Mouse (Mus musculus) forebrain, embryonic 13.5 days (tissue): ENCODE data around the gene Tox2. TPM values are rescaled to one million over a fixed set of nuclear protein-coding genes. Genes with fewer than 3 reads are reported as not detected.

Source experiments
- ATAC-seq: fragments of 200-750 bp; cut with Nextera tagmentation; 2 replicates; pipeline ENCODE4 v1.8.0; 2017
- H3K27ac ChIP-seq: fragments of 300-500 bp; sonication (generic); 2 replicates; pipeline ENCODE4 v1.5.1; 2015; ENCODE audit warnings: inconsistent platforms, mild to moderate bottlenecking, moderate library complexity
- H3K27me3 ChIP-seq: fragments of 300-500 bp; sonication (generic); 2 replicates; pipeline ENCODE4 v1.6.1; 2015; ENCODE audit warnings: mild to moderate bottlenecking, inconsistent platforms
- H3K36me3 ChIP-seq: fragments of 300-500 bp; sonication (generic); 2 replicates; pipeline ENCODE4 v1.6.1; 2015; ENCODE audit warnings: mild to moderate bottlenecking, inconsistent platforms; ENCODE audit not compliant: poor library complexity, severe bottlenecking
- H3K4me1 ChIP-seq: fragments of 300-500 bp; sonication (generic); 2 replicates; pipeline ENCODE4 v1.6.1; 2015; ENCODE audit warnings: inconsistent platforms
- H3K4me2 ChIP-seq: fragments of 300-500 bp; sonication (generic); 2 replicates; pipeline ENCODE4 v1.6.1; 2015; ENCODE audit warnings: inconsistent platforms, mild to moderate bottlenecking, moderate library complexity
- H3K4me3 ChIP-seq: fragments of 300-500 bp; sonication (generic); 2 replicates; pipeline ENCODE4 v1.5.1; 2015; ENCODE audit warnings: mild to moderate bottlenecking, inconsistent platforms
- H3K9ac ChIP-seq: fragments of 300-500 bp; sonication (generic); 2 replicates; pipeline ENCODE4 v1.6.1; 2015; ENCODE audit warnings: mild to moderate bottlenecking, inconsistent platforms
- H3K9me3 ChIP-seq: fragments of 300-500 bp; sonication (generic); replicated peaks from 2 replicates; pipeline ENCODE4 v1.6.1; 2016; ENCODE audit warnings: inconsistent platforms
- WGBS: fragments of 180-500 bp; shearing (Covaris S2); methylation state at CpG from one replicate; pipeline ENCODE4 v1.1.7; 2015; 5-methylcytosine and 5-hydroxymethylcytosine counted together
- polyA plus RNA-seq: library from polyadenylated mRNA; unstranded; fragments of >200 nt; fragmentation: Nextera tagmentation; extraction: Ambion mirVana; gene quantifications from 2 replicates; pipeline ENCODE4 v1.2.1, GENCODE M21; 2015

Gene Tox2
- polyA plus RNA-seq, 1 experiment from 2014 or later: 17.9 TPM

DNA sequence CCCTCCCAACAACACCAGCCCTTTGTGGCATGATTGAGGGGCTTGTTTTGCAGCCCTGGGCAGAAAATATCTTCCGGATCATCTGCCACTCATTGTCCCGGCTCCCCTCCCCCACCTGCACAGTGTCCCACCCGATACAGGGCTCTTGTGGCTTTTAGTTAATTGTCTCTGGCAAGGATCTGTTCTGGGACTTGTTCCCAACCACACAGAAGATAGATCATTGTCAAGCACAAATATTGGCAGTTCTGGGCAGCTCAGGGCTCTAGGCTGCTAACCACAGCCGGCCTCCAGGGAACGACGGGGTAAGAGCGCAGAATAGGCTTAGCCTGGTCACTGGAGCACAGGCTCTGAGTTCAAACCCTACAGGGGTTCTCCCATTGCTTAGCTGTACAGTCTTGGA lies 33.1 kb downstream of the Tox2 start:
- no peaks in the 10 kb centered on the region for H3K27me3 ChIP-seq
- 40% methylated on average over 7 of the region's 7 CpGs for WGBS
- H3K27ac ChIP-seq: no peak overlapping the region
- no peak overlapping the region for H3K9ac ChIP-seq
- no peaks in the 10 kb centered on the region for H3K9me3 ChIP-seq
- peaks cover 59% of the 10 kb centered on the region for H3K4me1 ChIP-seq
- no peak overlapping the region for H3K4me3 ChIP-seq
- ATAC-seq: peak; percentile 7; the same call in 1 of the 2 replicates
- H3K4me2 ChIP-seq: no peak overlapping the region
- no peaks in the 10 kb centered on the region for H3K36me3 ChIP-seq

DNA sequence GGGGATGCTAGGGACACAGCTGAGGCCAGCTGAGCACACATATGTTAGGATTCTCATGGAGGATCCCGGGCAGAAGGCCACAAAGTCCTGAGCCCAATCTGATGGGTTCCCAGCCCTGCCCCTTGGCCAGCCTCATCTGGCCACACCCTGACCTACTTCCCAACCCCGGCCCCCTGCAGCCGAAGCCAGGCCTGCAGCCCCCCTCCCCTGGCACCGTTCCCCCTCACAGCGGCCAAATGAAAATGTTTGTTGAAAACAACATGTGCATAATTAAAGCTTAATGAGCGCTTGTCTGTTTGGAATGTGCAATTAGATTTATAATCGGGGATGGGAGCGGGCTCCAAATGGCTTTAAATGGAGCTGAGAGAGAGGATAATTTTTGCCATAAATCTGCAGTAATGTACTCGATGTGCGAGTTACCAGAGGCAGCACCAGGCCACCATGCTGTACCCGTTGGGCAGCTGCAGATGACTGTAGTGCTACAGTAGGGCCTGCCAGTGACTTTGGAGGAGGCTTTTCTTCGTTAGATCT lies 35.1 kb downstream of the Tox2 start:
- peak; percentile 54 for ATAC-seq
- Histone ChIP-seq H3K9ac (no peak overlapping the region), H3K4me1 (peaks cover 45% of the 10 kb centered on the region), H3K4me3 (no peak overlapping the region), H3K9me3 (no peaks in the 10 kb centered on the region), H3K27ac (peak overlapping the region; percentile 68), H3K36me3 (no peaks in the 10 kb centered on the region), H3K27me3 (no peaks in the 10 kb centered on the region), H3K4me2 (peak overlapping the region; percentile 18; the same call in 1 of the 2 replicates)
- WGBS: 45% methylated on average over 12 of the region's 12 CpGs

DNA sequence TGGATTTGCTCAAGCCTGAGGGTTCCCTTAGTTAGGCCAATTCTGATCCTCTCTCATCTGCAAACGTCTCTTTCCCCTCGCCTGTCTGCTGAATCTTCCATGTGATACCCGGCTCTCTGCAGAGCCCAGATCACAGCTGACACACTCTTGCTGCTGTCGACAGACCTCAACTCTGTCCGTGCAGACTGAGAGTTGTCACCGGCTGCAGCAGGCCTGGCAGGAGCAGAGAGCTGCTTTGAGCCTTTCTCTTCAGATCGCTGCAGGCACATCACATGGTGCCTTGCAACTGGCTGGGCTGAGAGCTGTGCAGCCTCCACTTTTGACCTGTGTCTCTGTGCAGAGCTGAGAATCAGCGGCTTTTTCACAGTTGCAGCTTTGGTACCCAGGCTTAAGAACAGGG lies 37.0 kb downstream of the Tox2 start:
- 64% methylated on average over 8 of the region's 8 CpGs for WGBS
- Histone ChIP-seq H3K27me3 (no peaks in the 10 kb centered on the region), H3K9me3 (no peaks in the 10 kb centered on the region), H3K4me2 (no peak overlapping the region), H3K27ac (peak overlapping the region; percentile 19; the same call in 1 of the 2 replicates), H3K9ac (no peak overlapping the region), H3K4me3 (no peak overlapping the region), H3K36me3 (no peaks in the 10 kb centered on the region), H3K4me1 (peaks cover 62% of the 10 kb centered on the region)
- ATAC-seq: no peak; the same call in 1 of the 2 replicates

DNA sequence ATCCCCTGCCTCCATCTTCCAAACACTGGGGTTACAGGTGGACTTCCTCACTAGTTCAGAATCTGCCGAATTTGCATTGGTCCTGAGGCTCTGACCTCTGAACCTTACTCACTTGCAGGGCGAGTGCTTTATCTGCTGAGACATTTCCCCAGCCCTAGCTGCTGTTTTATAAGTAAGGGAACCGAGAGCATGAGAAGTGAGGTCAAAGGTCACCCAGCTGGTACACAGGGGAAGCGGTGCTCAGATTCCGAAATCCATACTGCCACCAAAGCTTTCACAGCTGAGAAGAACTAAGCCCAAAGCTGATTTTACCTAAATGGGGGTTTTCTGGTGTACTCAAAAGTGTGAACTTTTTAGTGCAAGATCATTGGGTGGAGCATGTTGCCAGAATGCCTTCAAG lies 38.9 kb downstream of the Tox2 start:
- Histone ChIP-seq H3K36me3 (no peaks in the 10 kb centered on the region), H3K4me1 (peaks cover 53% of the 10 kb centered on the region), H3K4me2 (no peak overlapping the region), H3K9me3 (no peaks in the 10 kb centered on the region), H3K9ac (no peak overlapping the region), H3K27me3 (no peaks in the 10 kb centered on the region), H3K4me3 (no peak overlapping the region), H3K27ac (no peak overlapping the region)
- ATAC-seq: no peak
- 34% methylated on average over 5 of the region's 5 CpGs for WGBS

DNA sequence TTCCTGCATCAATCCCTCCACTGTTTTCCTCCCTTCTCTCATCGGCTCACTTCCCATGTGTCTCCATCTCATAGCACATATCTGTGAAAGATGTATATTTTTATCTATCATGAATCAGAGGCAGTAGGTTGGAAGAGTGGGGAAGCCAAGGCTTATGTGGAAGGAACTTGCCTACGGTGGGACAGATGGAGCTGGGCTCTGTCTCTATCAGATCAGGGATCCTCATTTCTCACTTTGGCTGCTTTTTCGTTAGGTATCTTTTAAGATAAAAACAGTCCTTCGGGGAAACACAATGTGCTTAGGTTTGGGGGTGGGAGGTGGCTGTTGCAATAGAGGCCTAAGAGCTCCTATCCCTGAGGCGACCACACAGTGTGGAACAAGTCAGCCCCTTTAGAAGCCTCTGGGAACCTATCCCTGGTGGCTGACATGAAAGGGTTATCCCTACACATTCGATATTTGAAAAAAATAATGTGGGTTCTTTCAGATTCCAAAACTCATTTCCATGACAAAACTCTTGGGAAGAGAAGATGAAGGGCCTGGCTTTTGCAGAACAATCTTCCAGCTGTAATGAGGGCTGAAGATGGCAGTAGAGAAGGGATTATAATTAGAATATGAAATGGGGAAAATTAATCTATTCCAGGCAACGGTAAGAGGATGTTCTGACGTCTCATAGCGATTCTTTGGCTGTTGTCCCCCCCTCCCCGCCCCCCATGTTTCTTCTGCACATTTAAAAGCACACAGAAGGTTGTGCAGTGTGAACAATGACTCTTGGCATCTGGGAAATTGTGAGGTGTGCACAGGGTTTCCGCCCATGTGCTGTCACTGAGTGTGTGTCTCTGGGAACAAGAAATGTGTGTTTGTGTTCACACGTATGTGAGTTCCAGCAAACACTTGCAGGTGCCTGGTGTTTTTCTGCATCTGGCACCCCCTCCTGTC lies 41.3 kb downstream of the Tox2 start:
- 44% methylated on average over 12 of the region's 12 CpGs for WGBS
- H3K36me3 ChIP-seq: no peaks in the 10 kb centered on the region
- H3K4me2 ChIP-seq: no peak overlapping the region
- ATAC-seq: peak; percentile 63
- H3K27ac ChIP-seq: peak overlapping the region; percentile 49
- peaks cover 33% of the 10 kb centered on the region for H3K4me1 ChIP-seq
- no peaks in the 10 kb centered on the region for H3K27me3 ChIP-seq
- H3K9ac ChIP-seq: no peak overlapping the region
- H3K9me3 ChIP-seq: no peaks in the 10 kb centered on the region
- H3K4me3 ChIP-seq: no peak overlapping the region

DNA sequence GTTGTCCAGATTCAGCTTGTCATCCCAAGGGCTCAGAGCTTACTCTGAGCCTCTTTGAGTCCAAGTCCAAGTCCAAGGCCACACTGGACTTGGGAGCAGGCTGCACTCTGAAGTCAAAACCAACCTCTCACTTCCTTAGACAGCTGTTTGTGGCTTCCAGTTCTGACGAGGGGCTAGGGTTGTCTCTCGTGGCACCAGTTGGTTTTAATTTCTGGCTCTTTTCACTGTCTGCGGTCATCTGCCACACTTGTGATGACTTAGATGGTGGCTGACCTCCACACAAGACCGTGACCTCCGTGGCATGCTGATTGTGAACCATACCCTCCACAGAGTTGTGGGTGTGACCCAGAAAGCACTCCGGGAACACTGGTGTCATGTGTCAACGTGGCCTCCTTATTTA lies 46.0 kb downstream of the Tox2 start:
- no peak overlapping the region for H3K9ac ChIP-seq
- H3K27ac ChIP-seq: no peak overlapping the region
- no peak for ATAC-seq
- WGBS: 84% methylated on average over 7 of the region's 7 CpGs
- H3K9me3 ChIP-seq: no peaks in the 10 kb centered on the region
- H3K36me3 ChIP-seq: no peaks in the 10 kb centered on the region
- no peak overlapping the region for H3K4me2 ChIP-seq
- no peak overlapping the region for H3K4me3 ChIP-seq
- H3K4me1 ChIP-seq: peaks cover 25% of the 10 kb centered on the region
- H3K27me3 ChIP-seq: no peaks in the 10 kb centered on the region

DNA sequence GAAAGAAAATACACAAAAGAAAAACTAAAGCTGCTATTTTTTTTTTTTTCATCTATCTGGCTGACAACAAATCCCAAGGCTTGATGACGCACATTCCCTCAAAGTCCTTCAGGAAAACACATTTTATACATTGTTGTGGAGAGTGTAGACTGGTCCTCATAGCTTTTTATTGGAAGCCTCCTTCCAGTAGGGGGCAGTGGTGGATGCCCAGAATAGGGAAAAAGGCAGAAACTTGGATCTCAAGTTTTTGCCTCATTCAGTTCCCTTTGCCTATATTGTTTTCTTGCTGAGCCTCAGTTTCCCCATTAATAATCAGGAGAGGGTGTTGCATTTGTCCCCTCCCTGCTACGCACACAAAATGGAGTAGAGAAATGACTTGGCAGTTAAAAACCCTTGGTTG lies 49.7 kb downstream of the Tox2 start:
- ATAC-seq: no peak
- Histone ChIP-seq H3K4me1 (peaks cover 18% of the 10 kb centered on the region), H3K27me3 (no peaks in the 10 kb centered on the region), H3K36me3 (no peaks in the 10 kb centered on the region), H3K9me3 (no peaks in the 10 kb centered on the region), H3K27ac (peak overlapping the region; percentile 46; the same call in 1 of the 2 replicates), H3K9ac (no peak overlapping the region), H3K4me2 (no peak overlapping the region), H3K4me3 (no peak overlapping the region)
- WGBS: 89% methylated on average over 2 of the region's 2 CpGs

DNA sequence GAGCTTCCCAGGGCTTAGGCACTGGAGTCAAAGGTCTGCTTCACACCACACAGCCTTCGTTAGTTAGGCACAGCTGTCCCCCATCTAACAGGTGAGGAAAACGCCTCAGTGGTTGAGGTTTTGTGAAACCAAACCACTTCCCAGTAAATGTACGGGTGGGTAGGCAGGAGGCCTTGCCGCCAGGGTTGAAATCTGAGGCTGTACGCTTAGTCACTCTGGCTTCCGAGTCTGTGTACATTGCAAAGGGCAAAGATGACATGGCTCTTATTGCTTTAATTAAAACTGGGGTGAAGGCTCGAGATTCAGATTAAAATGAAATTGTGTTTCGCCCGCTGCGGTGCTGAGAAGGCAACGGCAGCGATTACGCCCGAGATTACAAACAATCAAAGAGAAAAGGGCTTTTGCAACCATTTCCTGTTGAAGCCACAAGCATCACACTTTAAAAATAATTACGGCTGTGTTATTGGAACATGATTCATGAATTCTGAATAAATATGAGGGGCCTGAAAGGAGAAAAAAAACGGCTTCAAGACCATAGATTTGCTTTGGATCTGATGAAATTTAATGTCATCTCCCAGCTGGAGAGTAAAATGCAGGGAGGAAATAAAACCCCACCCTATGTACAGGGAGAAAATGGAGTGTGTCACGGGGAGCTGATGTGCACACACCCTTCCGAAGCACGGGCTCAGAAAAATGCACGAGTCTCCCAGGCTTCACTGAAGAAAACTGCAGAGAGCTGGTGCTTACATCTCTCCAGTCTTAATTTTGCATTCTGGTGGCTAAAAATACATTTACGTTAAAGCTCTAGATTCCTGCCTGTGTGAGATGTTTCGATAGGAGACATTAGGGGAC lies 50.5 kb downstream of the Tox2 start:
- peaks cover 18% of the 10 kb centered on the region for H3K4me1 ChIP-seq
- H3K27ac ChIP-seq: peak overlapping the region; percentile 46
- WGBS: 71% methylated on average over 22 of the region's 22 CpGs
- no peak overlapping the region for H3K9ac ChIP-seq
- no peaks in the 10 kb centered on the region for H3K36me3 ChIP-seq
- ATAC-seq: no peak
- no peak overlapping the region for H3K4me2 ChIP-seq
- no peaks in the 10 kb centered on the region for H3K27me3 ChIP-seq
- H3K9me3 ChIP-seq: no peaks in the 10 kb centered on the region
- no peak overlapping the region for H3K4me3 ChIP-seq

DNA sequence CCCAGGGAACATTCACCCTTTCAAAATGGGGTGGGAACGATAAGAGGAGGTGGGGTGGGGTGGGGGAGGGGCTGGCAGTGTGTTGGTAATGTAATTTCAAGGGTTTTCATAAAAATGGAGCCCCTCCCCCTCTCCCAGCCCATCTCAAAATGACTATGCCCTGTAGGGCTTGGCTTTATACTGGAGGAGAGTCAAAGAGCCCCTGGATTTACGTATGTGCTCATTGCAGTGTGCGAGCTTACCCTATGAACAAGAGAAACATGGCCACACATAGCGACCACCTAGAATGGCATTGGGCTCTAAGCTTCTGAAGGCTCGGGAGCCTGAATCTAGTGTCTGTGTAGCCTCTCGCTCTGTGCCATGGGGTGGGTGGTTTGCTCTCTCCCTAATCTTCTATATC lies 51.3 kb downstream of the Tox2 start:
- no peak overlapping the region for H3K4me2 ChIP-seq
- H3K4me3 ChIP-seq: no peak overlapping the region
- H3K27ac ChIP-seq: peak overlapping the region; percentile 46; the same call in 1 of the 2 replicates
- WGBS: 72% methylated on average over 6 of the region's 6 CpGs
- no peak overlapping the region for H3K9ac ChIP-seq
- H3K27me3 ChIP-seq: no peaks in the 10 kb centered on the region
- no peaks in the 10 kb centered on the region for H3K36me3 ChIP-seq
- peaks cover 18% of the 10 kb centered on the region for H3K4me1 ChIP-seq
- ATAC-seq: 0 out of 2 replicates have a peak, but pooled peaks have one; percentile 41
- H3K9me3 ChIP-seq: no peaks in the 10 kb centered on the region

DNA sequence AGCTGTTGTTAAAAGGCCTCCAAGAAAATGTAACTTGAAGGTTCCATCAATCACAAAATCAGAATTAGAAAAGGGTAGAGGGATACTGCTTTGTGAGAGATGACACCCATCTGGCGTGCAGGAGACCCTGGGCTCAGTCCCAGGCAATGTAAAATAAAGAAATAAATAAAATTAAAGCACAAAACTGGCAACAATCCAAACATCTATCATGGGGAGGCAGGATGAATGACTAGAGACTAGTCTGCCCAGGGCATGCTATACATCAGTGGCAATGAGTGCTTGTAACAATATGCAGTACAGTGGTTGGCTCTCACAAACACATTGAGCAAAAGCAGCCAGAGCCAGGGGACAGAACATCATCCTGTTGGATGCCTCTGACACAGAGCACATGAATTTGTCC lies 53.8 kb downstream of the Tox2 start:
- H3K4me2 ChIP-seq: no peak overlapping the region
- no peak overlapping the region for H3K9ac ChIP-seq
- no peak for ATAC-seq
- H3K9me3 ChIP-seq: no peaks in the 10 kb centered on the region
- no peak overlapping the region for H3K4me3 ChIP-seq
- no peaks in the 10 kb centered on the region for H3K27me3 ChIP-seq
- 69% methylated on average over 1 of the region's 1 CpGs for WGBS
- no peak overlapping the region for H3K27ac ChIP-seq
- peaks cover 18% of the 10 kb centered on the region for H3K4me1 ChIP-seq
- no peaks in the 10 kb centered on the region for H3K36me3 ChIP-seq

DNA sequence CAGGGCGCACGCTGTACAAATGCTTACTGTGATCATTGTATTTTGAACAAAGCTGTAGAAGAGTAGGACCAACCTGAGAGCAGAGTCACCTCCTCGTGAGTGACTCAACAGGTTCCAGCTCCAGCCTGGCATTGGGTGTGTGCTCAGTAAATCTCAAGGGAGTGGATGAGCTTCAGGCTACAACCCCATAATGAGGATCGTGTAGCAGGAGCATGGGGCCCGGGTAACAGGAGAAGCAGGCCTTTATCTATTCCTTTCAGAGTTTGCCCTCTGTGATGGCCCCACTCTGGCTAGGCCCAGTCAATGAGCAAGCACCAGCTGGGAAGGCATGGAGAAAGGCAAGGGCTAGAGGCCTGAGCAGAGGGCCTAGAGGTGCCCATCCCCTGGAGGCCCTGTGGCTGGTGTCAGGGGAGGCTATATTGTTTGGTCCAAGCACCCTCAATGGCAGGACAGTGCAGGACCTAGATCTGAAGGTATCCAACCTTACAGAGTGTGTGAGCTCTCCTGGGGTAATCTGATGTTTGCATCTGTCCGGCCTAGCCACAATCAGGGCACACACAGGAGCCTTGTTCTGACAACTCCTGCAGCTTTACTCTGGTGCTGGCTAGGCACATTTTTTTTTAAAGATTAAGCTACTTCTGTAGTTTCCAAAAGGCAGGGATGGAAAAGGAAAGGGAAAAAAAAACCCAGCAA lies 58.6 kb downstream of the Tox2 start:
- Histone ChIP-seq H3K9me3 (no peaks in the 10 kb centered on the region), H3K27me3 (no peaks in the 10 kb centered on the region), H3K4me3 (no peak overlapping the region), H3K27ac (no peak overlapping the region), H3K9ac (no peak overlapping the region), H3K36me3 (no peaks in the 10 kb centered on the region), H3K4me2 (no peak overlapping the region), H3K4me1 (no peaks in the 10 kb centered on the region)
- ATAC-seq: no peak
- WGBS: 67% methylated on average over 6 of the region's 6 CpGs
